Mouse (Mus musculus): ENCODE data around the gene Fhad1.

The Fhad1 gene

GRCm38 (mm10) chr4:142039662-142040353, 24.9 kb upstream of the Fhad1 start:
- no peak for DNase-seq

- DNase-seq = no peak
Observed at GRCm38 (mm10) chr4:142037897-142038296, 23.0 kb upstream of the Fhad1 start.

- DNase-seq = no peak
Observed at GRCm38 (mm10) chr4:142028533-142028932, 13.7 kb upstream of the Fhad1 start.

- DNase-seq = no peak
Observed at GRCm38 (mm10) chr4:142026965-142027364, 12.1 kb upstream of the Fhad1 start.

- DNase-seq = no peak
Observed at GRCm38 (mm10) chr4:142024536-142024935, 9.7 kb upstream of the Fhad1 start.

- no peak for DNase-seq
Observed at GRCm38 (mm10) chr4:142023166-142023565, 8.3 kb upstream of the Fhad1 start.

- DNase-seq = no peak
Observed at GRCm38 (mm10) chr4:142017686-142018085, 2.8 kb upstream of the Fhad1 start.

GRCm38 (mm10) chr4:142011236-142011635, 3.6 kb downstream of the Fhad1 start:
- no peak for DNase-seq

- DNase-seq = no peak
Observed at GRCm38 (mm10) chr4:142010441-142010840, 4.4 kb downstream of the Fhad1 start.

- DNase-seq = no peak
Observed at GRCm38 (mm10) chr4:142008206-142008605, 6.7 kb downstream of the Fhad1 start.

- peak; percentile 56 to 61 for DNase-seq
Observed at GRCm38 (mm10) chr4:142000581-142000980, 14.3 kb downstream of the Fhad1 start.

GRCm38 (mm10) chr4:141999494-142000074, 15.3 kb downstream of the Fhad1 start:
- DNase-seq = peak; percentile 66 to 83

- DNase-seq = peak; percentile 22 to 28
Observed at GRCm38 (mm10) chr4:141998282-141998821, 16.5 kb downstream of the Fhad1 start.

- DNase-seq = no peak
Observed at GRCm38 (mm10) chr4:141996880-141997279, 18.0 kb downstream of the Fhad1 start.

- DNase-seq = no peak
Observed at GRCm38 (mm10) chr4:141996086-141996485, 18.8 kb downstream of the Fhad1 start.

- peak in 1 of 2 experiments; percentile 18 for DNase-seq
Observed at GRCm38 (mm10) chr4:141994062-141994471, 20.8 kb downstream of the Fhad1 start.

GRCm38 (mm10) chr4:141993347-141994061, 21.4 kb downstream of the Fhad1 start:
- peak; percentile 33 to 54 for DNase-seq

- DNase-seq = no peak
Observed at GRCm38 (mm10) chr4:141992530-141993204, 22.2 kb downstream of the Fhad1 start.

- no peak for DNase-seq
Observed at GRCm38 (mm10) chr4:141988178-141988577, 26.7 kb downstream of the Fhad1 start.

GRCm38 (mm10) chr4:141983689-141984088, 31.2 kb downstream of the Fhad1 start:
- peak in 1 of 2 experiments; percentile 39 for DNase-seq

GRCm38 (mm10) chr4:141981475-141981874, 33.4 kb downstream of the Fhad1 start:
- DNase-seq = no peak

GRCm38 (mm10) chr4:141978582-141978981, 36.3 kb downstream of the Fhad1 start:
- no peak for DNase-seq

- no peak for DNase-seq
Observed at GRCm38 (mm10) chr4:141977346-141977745, 37.5 kb downstream of the Fhad1 start.

Measured in kidney, postnatal 36 days (tissue).